Mouse (Mus musculus): ENCODE measurements around the gene Sult2a7.

The Sult2a7 gene

GRCm38 (mm10) chr7:14494130-14494529 is at the start of gene Sult2a7:
Gene Sult2a7 (minus strand): TSS chr7:14494230.
- no peak for DNase-seq

- no peak for DNase-seq
Measured at GRCm38 (mm10) chr7:14525280-14525679, 31.2 kb upstream of the Sult2a7 start.

- no peak for DNase-seq
Measured at GRCm38 (mm10) chr7:14522636-14523035, 28.6 kb upstream of the Sult2a7 start.

GRCm38 (mm10) chr7:14518301-14518700 is 24.3 kb upstream of the Sult2a7 start:
- no peak for DNase-seq

- no peak for DNase-seq
Measured at GRCm38 (mm10) chr7:14492886-14493285, 1.1 kb downstream of the Sult2a7 start.

- DNase-seq: no peak
Measured at GRCm38 (mm10) chr7:14446534-14446933, 47.5 kb downstream of the Sult2a7 start, which contains the start of gene Sult2a8. Gene Sult2a8 (minus strand): TSS chr7:14446769.

- no peak for DNase-seq
Measured at GRCm38 (mm10) chr7:14439581-14439980, 54.4 kb downstream of the Sult2a7 start.

GRCm38 (mm10) chr7:14438484-14438883 is 55.5 kb downstream of the Sult2a7 start:
- DNase-seq: no peak

- no peak for DNase-seq
Measured at GRCm38 (mm10) chr7:14438029-14438428, 56.0 kb downstream of the Sult2a7 start.
